Mouse (Mus musculus): ENCODE results near the gene Aptx. TPM values are rescaled to one million over a fixed set of nuclear protein-coding genes. Genes with fewer than 3 reads are reported as not detected.

Gene Aptx
- 10 to 100 TPM; 30.6 to 33.1 (median 32.3) TPM for total RNA-seq (2022)

GRCm38 (mm10) chr4:40702797-40703709, at the start of gene Aptx:
Gene Aptx, minus strand, starts transcription at chr4:40703194.
- DNase-seq (ENCODE audit: low spot score in 2 of 2): peak; percentile 95 to 97

DNA sequence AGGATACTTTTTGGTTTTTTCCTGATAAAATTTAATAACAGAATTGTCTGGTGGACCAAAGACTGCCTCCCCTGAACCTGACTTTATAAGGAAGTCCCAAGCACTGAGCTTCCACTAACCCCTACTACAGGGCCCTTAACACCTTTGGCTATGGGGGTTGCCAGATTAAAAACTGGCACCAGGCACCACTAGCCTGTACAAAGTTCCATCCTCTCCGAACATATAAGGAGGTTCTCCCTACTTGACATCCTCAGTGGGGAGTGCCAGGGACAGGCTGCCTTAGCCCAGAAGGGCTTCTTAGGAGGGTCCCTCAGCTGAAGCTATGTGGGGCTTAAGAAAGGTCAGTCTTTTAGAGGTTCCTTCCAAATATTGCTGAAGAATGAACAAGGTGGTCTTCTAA, 32.4 kb upstream of the Aptx start:
- no peak for DNase-seq (ENCODE audit: low spot score in 2 of 2)

DNA sequence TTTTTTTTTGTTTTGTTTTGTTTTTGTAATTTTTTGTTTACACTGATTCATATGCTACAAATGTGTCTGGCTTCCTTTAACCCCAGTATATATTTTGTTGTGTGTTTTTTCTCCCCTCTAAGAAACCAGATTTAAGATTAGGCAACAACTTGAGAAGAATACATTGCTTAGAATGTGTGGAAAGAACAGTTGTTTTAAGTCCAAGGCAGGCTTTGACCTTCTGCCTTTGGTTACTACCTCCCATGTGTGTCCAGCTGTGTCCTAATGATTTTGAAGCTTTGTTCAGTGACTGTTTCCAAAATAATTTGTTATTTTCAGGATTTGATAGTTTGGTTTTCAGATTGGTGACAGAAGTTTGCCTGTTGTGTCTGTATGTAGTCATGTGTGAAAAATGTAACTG, 28.3 kb upstream of the Aptx start:
- no peak for DNase-seq (ENCODE audit: low spot score in 2 of 2)

DNA sequence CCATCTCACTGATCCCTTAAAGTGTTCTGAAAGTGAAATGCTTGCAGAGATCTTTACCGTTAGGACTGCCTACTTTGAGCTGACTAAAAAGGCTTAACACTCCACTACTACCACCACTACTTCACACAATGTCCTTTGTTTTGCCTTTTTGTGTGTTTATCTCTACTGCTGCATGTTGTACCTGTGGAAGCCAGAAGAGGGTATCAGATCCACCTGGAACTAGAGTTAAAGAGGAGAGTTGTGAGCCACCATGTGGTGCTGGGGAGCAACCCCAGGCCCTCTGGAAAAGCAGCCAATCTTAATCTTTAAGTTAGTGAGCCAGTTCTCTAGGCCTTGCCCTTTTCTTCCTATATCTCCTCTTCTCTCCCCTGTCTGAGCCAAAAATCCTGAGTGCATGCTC, 24.3 kb upstream of the Aptx start:
- DNase-seq (ENCODE audit: low spot score in 2 of 2): no peak

DNA sequence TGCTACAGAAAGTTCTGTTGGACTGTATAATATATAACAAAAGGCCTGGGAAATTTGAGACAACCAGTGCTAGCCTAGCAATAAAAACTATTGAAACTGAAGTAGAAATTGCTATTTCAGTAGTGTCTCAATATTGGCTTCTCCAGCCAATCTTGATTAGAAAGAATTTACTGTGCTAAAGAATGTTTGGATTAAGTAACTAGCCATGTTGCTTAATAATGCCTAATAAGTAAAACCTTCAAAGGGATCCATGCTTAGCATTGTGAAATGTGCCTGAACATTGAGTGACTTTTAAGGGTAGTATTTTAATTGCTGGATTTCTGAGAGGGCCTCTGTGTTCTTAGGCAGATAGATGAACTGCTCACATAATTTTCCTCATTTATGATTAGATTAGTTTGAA, 22.6 kb upstream of the Aptx start:
- DNase-seq (ENCODE audit: low spot score in 2 of 2): no peak

DNA sequence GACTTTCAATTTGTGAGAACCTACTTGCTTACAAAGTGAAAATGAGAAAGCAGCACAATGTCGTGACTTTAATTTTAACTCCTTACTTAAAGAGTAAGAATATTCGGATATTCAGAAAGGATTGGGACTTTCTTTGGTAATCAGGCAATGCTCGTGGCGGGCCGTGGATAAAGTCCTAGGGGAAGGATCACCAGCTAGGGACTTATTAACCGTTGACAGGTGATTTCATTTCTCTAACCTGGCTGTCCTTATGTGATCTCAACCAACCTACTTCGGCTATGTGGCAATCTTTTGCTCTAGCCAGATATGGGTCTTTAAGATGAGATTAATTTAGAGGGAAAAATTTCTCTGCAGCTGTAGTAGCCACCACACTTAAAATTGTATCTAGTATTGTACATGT, 22.1 kb upstream of the Aptx start:
- DNase-seq (ENCODE audit: low spot score in 2 of 2): no peak

- peak in 1 of 2 experiments; percentile 80 for DNase-seq (ENCODE audit: low spot score in 2 of 2)
Observed at GRCm38 (mm10) chr4:40722687-40723460, 19.9 kb upstream of the Aptx start.

GRCm38 (mm10) chr4:40722011-40722666, 19.1 kb upstream of the Aptx start, which contains the start of gene Dnaja1:
Gene Dnaja1, plus strand, starts transcription at chr4:40722150.
- peak; percentile 94 to 98 for DNase-seq (ENCODE audit: low spot score in 2 of 2)

- no peak for DNase-seq (ENCODE audit: low spot score in 2 of 2)
Observed at GRCm38 (mm10) chr4:40720910-40721309, 17.9 kb upstream of the Aptx start.

GRCm38 (mm10) chr4:40717141-40717540, 14.1 kb upstream of the Aptx start:
- no peak for DNase-seq (ENCODE audit: low spot score in 2 of 2)

DNA sequence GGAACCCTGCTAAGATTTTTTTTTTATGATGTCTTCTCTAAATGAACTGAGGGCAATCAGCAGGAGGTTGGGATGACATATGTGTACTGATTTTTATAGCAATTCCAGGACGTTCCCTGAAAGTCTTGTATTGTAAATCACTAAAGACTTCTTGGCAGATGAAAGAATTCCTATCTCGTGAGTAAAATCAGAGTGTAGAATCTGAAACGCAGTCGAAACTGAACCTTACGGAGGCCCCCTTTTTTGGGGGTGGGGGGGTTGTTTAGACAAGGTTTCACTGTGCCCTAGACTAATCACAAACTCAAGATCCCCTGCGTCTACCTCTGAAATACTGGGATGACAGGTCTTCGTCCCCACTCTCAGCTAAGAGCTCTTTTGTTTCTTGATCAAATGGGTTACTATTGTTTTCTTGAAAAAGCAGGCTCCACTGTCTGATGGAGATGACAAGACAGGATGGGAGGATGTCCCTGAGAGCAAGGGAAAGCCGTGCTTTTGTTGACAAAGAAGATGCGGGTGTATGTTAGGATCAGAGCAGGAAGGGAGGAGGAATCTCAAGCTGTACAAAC, 799 bp upstream of the Aptx start:
- DNase-seq (ENCODE audit: low spot score in 2 of 2): no peak

DNA sequence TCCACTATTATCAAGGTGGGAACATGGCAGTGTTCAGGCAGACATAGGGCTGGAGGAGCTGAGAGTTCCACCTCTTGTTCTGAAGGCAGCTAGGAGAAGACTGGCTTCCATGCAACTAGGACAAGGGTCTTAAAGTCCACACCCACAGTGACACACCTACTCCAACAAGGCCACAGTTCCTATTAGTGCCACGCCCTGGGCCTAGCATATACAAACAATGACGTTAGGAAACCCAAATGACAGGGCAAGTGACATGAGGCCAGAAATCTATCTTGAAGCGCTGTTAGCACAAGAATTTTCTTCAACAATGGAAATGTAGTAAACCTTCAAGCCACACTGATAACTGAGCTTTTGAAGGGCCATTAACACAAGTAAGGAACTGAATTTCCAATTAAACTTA, 1.2 kb downstream of the Aptx start:
- DNase-seq (ENCODE audit: low spot score in 2 of 2): no peak

GRCm38 (mm10) chr4:40700216-40700615, 2.8 kb downstream of the Aptx start:
- DNase-seq (ENCODE audit: low spot score in 2 of 2): no peak

DNA sequence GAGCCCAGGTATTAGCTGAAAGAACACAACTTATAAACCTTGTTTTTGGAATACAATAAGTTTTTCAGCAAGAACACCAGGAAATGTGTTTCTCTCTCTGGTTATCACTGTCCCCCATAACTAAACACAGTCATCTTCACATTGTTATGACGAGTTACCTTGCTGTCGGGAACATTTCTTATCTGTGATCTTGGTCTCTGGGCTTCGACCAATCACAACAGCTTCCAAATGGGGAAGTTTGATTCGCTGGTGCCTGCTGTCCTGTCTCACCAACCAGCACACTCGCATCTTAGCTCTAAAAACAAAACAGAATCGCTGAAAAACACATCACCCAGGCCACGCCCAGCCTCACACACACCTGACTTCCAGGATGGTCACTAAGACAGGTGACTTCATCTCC, 5.9 kb downstream of the Aptx start:
- no peak for DNase-seq (ENCODE audit: low spot score in 2 of 2)

DNA sequence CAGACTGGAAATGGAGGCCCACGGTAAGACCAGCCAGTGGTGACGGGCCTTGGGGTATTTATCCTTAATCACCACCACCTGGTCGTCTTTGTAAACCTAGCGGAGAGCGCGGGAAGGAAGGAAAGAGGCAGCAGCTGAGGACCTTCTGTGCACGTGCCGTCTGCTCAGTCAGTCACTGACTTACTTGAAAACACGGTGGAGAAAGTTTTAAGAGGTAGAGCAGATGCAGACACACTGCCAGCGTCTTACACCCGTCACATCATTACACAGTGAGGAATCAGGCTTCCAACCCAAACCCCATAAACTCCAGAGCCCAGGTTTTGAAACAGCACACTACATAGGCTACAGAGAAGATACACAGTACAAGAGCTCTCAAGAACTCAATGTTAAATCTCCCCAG, 11.9 kb downstream of the Aptx start:
- no peak for DNase-seq (ENCODE audit: low spot score in 2 of 2)

GRCm38 (mm10) chr4:40683306-40683705, 19.7 kb downstream of the Aptx start:
- DNase-seq (ENCODE audit: low spot score in 2 of 2): no peak

DNA sequence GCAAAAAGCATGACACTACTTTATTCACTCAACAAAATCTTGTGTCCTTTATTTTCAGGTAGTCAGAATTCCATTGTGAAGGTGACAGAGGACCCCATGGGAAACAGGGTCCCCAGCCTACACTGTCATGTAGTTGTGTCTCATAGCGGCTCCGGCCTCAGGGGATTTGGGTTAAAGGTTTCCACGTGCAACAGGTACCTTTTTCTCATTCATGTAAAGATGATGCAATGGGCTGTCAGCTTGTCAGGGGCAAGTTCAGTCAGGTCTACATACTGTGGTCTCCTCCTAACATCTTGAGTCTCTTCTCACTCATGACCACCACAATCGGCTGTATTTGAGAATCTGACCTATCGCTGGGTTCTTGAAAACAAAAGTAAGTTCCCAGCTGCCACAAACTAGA, 20.6 kb downstream of the Aptx start:
- no peak for DNase-seq (ENCODE audit: low spot score in 2 of 2)

DNA sequence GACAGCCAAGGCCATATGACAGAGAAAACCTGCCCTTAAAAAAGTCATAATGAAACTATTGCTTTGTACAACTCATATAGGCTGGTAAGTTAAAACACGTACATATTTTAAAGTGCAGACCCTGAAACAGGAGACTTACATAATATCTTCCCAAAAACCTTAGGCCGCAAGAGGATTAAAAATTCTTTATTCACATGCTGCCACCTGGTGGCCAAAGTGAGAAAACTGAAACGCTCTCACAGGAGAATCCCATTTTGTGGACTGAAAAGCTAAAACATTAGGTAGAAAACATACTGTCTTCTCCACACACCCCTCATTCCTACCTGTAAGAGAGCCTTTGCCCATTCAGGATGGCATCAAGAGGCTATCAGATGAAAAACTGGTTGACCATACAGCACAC, 21.1 kb downstream of the Aptx start:
- DNase-seq (ENCODE audit: low spot score in 2 of 2): peak; percentile 35 to 56

DNA sequence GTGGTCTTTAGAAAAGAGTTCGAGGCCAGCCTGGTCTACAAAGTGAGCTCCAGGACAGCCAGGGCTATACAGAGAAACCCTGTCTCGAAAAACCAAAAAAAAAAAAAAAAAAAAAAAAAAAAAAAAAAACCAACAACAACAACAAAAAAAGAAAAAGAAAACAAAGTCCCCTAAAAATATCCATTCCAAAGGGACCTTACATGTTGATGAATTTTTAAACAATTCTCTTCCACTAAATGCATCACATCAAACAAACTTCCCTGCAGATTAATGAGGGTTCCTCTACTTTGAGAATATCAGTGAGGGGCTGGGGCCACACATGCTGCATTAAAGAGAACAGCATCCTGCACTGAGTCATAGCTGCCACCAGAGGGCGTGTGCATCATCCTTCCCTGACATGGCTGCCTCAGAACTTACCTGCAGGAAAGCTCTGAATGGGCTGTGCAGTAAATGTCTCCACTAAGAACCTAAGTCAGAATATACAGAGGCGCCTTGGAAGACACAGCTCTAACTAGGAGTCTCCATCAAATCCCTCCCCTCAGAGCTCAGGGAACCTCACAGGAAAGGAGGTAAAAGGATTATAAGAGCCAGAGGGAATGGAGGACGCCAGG, 22.6 kb downstream of the Aptx start:
- no peak for DNase-seq (ENCODE audit: low spot score in 2 of 2)

DNA sequence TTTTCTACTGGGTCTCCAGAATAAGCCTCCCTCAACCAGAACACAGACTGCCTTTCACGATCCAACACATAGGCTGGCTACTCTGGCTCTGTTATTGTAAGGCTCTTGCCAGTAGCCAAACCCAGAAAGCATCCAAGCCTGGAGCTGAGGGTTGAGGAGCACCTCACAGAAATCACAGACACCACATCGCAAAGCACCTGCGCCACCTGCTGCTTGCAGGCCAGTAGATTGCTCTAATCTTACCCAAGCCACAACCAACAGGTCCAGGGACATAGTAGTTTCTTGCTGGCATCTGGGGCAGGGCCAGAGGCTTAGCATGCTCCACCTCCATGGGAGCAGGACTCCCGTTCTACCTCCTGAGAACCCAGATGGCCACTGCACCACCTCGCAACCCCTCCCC, 25.9 kb downstream of the Aptx start:
- DNase-seq (ENCODE audit: low spot score in 2 of 2): no peak

DNA sequence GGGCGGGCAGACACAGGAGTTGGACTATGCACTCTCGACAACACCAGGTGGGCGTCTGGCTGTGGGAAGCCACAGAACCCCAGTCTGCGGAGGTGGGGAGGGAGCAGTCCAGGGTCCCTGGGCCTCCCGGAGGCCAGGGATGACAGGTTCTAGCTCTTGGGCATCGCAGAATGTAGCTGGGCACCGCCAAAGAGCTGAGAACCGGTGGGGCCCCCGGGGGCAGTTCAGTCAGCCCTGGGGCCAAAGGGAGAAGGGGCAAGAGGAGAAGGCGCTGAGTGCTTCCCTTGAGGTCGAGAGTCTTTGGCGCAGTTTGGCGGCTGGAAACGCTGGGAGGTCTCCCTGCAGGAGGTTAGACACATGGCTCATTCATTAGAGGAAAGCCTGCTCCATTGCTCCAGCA, 26.7 kb downstream of the Aptx start:
- DNase-seq (ENCODE audit: low spot score in 2 of 2): no peak

Measured in left cerebral cortex, adult 8-10 months (tissue).